Mouse (Mus musculus): Measurements from ENCODE around the gene Clybl. TPM values are rescaled to one million over a fixed set of nuclear protein-coding genes. Genes with fewer than 3 reads are reported as not detected.
A peak's percentile ranks its signal among the peaks of the same experiment; 100 is the strongest.

The Clybl gene
- polyA plus RNA-seq, 1 experiment from 2014 or later, result 27.9 TPM

GRCm38 (mm10) chr14:122183974-122184373, 2.5 kb downstream of the Clybl start:
- 88% methylated on average over 11 of the region's 11 CpGs for WGBS
- H3K9ac ChIP-seq (ENCODE audit: low read length), result no peak overlapping the region
- DNase-seq (ENCODE audit: low spot score) (no peak), ATAC-seq (ENCODE audit: insufficient number of reproducible peaks, low FRiP score, low TSS enrichment, low read depth) (no peak)
- H3K4me3 ChIP-seq (ENCODE audit: low read depth, low read length), result no peak overlapping the region
- H3K27ac ChIP-seq (replicated peaks; ENCODE audit: low read depth, low read length), result no peak overlapping the region
- no peaks in the 10 kb centered on the region for H3K9me3 ChIP-seq (ENCODE audit: control insufficient read depth, low read length)
- H3K27me3 ChIP-seq (ENCODE audit: control insufficient read depth, insufficient read depth, low read length), result no peaks in the 10 kb centered on the region
- no peak overlapping the region for H3K4me2 ChIP-seq (ENCODE audit: low read depth, severe bottlenecking)
- H3K36me3 ChIP-seq (ENCODE audit: control insufficient read depth, insufficient read depth, low read length), result no peaks in the 10 kb centered on the region
- 0 out of 2 replicates have a peak, but pooled peaks cover 3% of the 10 kb centered on the region for H3K4me1 ChIP-seq (ENCODE audit: control insufficient read depth, insufficient read depth, low read length)

GRCm38 (mm10) chr14:122188250-122188649, 6.7 kb downstream of the Clybl start:
- 64% methylated on average over 5 of the region's 5 CpGs for WGBS
- Histone ChIP-seq H3K27ac (replicated peaks; ENCODE audit: low read depth, low read length) (no peak overlapping the region), H3K4me1 (ENCODE audit: control insufficient read depth, insufficient read depth, low read length) (no peaks in the 10 kb centered on the region), H3K27me3 (ENCODE audit: control insufficient read depth, insufficient read depth, low read length) (no peaks in the 10 kb centered on the region), H3K4me2 (ENCODE audit: low read depth, severe bottlenecking) (no peak overlapping the region), H3K36me3 (ENCODE audit: control insufficient read depth, insufficient read depth, low read length) (no peaks in the 10 kb centered on the region), H3K9ac (ENCODE audit: low read length) (no peak overlapping the region), H3K9me3 (ENCODE audit: control insufficient read depth, low read length) (no peaks in the 10 kb centered on the region), H3K4me3 (ENCODE audit: low read depth, low read length) (no peak overlapping the region)
- ATAC-seq (ENCODE audit: insufficient number of reproducible peaks, low FRiP score, low TSS enrichment, low read depth) (no peak), DNase-seq (ENCODE audit: low spot score) (no peak)

GRCm38 (mm10) chr14:122189901-122190300, 8.4 kb downstream of the Clybl start:
- DNase-seq (ENCODE audit: low spot score), result no peak
- 85% methylated on average over 5 of the region's 5 CpGs for WGBS
- no peaks in the 10 kb centered on the region for H3K27me3 ChIP-seq (ENCODE audit: control insufficient read depth, insufficient read depth, low read length)
- H3K36me3 ChIP-seq (ENCODE audit: control insufficient read depth, insufficient read depth, low read length), result no peaks in the 10 kb centered on the region
- H3K4me3 ChIP-seq (ENCODE audit: low read depth, low read length), result no peak overlapping the region
- H3K9me3 ChIP-seq (ENCODE audit: control insufficient read depth, low read length), result no peaks in the 10 kb centered on the region
- no peak overlapping the region for H3K9ac ChIP-seq (ENCODE audit: low read length)
- no peaks in the 10 kb centered on the region for H3K4me1 ChIP-seq (ENCODE audit: control insufficient read depth, insufficient read depth, low read length)
- H3K27ac ChIP-seq (replicated peaks; ENCODE audit: low read depth, low read length), result no peak overlapping the region
- ATAC-seq (ENCODE audit: insufficient number of reproducible peaks, low FRiP score, low TSS enrichment, low read depth), result no peak
- no peak overlapping the region for H3K4me2 ChIP-seq (ENCODE audit: low read depth, severe bottlenecking)

GRCm38 (mm10) chr14:122190527-122190926, 9.0 kb downstream of the Clybl start:
- Histone ChIP-seq H3K9ac (ENCODE audit: low read length) (no peak overlapping the region), H3K4me1 (ENCODE audit: control insufficient read depth, insufficient read depth, low read length) (no peaks in the 10 kb centered on the region), H3K4me3 (ENCODE audit: low read depth, low read length) (no peak overlapping the region), H3K36me3 (ENCODE audit: control insufficient read depth, insufficient read depth, low read length) (no peaks in the 10 kb centered on the region), H3K27me3 (ENCODE audit: control insufficient read depth, insufficient read depth, low read length) (no peaks in the 10 kb centered on the region), H3K27ac (replicated peaks; ENCODE audit: low read depth, low read length) (no peak overlapping the region), H3K9me3 (ENCODE audit: control insufficient read depth, low read length) (no peaks in the 10 kb centered on the region), H3K4me2 (ENCODE audit: low read depth, severe bottlenecking) (no peak overlapping the region)
- ATAC-seq (ENCODE audit: insufficient number of reproducible peaks, low FRiP score, low TSS enrichment, low read depth) (no peak), DNase-seq (ENCODE audit: low spot score) (no peak)
- 26% methylated on average over 2 of the region's 2 CpGs for WGBS

GRCm38 (mm10) chr14:122190941-122191510, 9.5 kb downstream of the Clybl start:
- Histone ChIP-seq H3K36me3 (ENCODE audit: control insufficient read depth, insufficient read depth, low read length) (no peaks in the 10 kb centered on the region), H3K27ac (replicated peaks; ENCODE audit: low read depth, low read length) (no peak overlapping the region), H3K4me2 (ENCODE audit: low read depth, severe bottlenecking) (no peak overlapping the region), H3K9ac (ENCODE audit: low read length) (no peak overlapping the region), H3K4me3 (ENCODE audit: low read depth, low read length) (no peak overlapping the region), H3K4me1 (ENCODE audit: control insufficient read depth, insufficient read depth, low read length) (no peaks in the 10 kb centered on the region), H3K27me3 (ENCODE audit: control insufficient read depth, insufficient read depth, low read length) (no peaks in the 10 kb centered on the region), H3K9me3 (ENCODE audit: control insufficient read depth, low read length) (no peaks in the 10 kb centered on the region)
- ATAC-seq (ENCODE audit: insufficient number of reproducible peaks, low FRiP score, low TSS enrichment, low read depth), result 0 out of 2 replicates have a peak, but pooled peaks have one; percentile 37
- DNase-seq (ENCODE audit: low spot score), result peak; percentile 90
- 18% methylated on average over 7 of the region's 7 CpGs for WGBS

GRCm38 (mm10) chr14:122194630-122195029, 13.1 kb downstream of the Clybl start:
- no peak for DNase-seq (ENCODE audit: low spot score)
- Histone ChIP-seq H3K27me3 (ENCODE audit: control insufficient read depth, insufficient read depth, low read length) (no peaks in the 10 kb centered on the region), H3K4me1 (ENCODE audit: control insufficient read depth, insufficient read depth, low read length) (peaks cover 2% of the 10 kb centered on the region), H3K4me3 (ENCODE audit: low read depth, low read length) (no peak overlapping the region), H3K9ac (ENCODE audit: low read length) (no peak overlapping the region), H3K9me3 (ENCODE audit: control insufficient read depth, low read length) (peaks cover 3% of the 10 kb centered on the region; the same call in 1 of the 2 replicates), H3K4me2 (ENCODE audit: low read depth, severe bottlenecking) (no peak overlapping the region), H3K27ac (replicated peaks; ENCODE audit: low read depth, low read length) (no peak overlapping the region), H3K36me3 (ENCODE audit: control insufficient read depth, insufficient read depth, low read length) (no peaks in the 10 kb centered on the region)
- WGBS, result 96% methylated on average over 8 of the region's 8 CpGs
- ATAC-seq (ENCODE audit: insufficient number of reproducible peaks, low FRiP score, low TSS enrichment, low read depth), result no peak

GRCm38 (mm10) chr14:122196851-122197250, 15.3 kb downstream of the Clybl start:
- no peak overlapping the region for H3K4me2 ChIP-seq (ENCODE audit: low read depth, severe bottlenecking)
- H3K9me3 ChIP-seq (ENCODE audit: control insufficient read depth, low read length), result peaks cover 3% of the 10 kb centered on the region; the same call in 1 of the 2 replicates
- no peak for ATAC-seq (ENCODE audit: insufficient number of reproducible peaks, low FRiP score, low TSS enrichment, low read depth)
- H3K4me3 ChIP-seq (ENCODE audit: low read depth, low read length), result no peak overlapping the region
- H3K27me3 ChIP-seq (ENCODE audit: control insufficient read depth, insufficient read depth, low read length), result no peaks in the 10 kb centered on the region
- 89% methylated on average over 6 of the region's 6 CpGs for WGBS
- H3K27ac ChIP-seq (replicated peaks; ENCODE audit: low read depth, low read length), result no peak overlapping the region
- peaks cover 16% of the 10 kb centered on the region for H3K4me1 ChIP-seq (ENCODE audit: control insufficient read depth, insufficient read depth, low read length)
- no peak overlapping the region for H3K9ac ChIP-seq (ENCODE audit: low read length)
- no peaks in the 10 kb centered on the region for H3K36me3 ChIP-seq (ENCODE audit: control insufficient read depth, insufficient read depth, low read length)
- DNase-seq (ENCODE audit: low spot score), result no peak

- H3K9ac ChIP-seq (ENCODE audit: low read length), result no peak overlapping the region
- ATAC-seq (ENCODE audit: insufficient number of reproducible peaks, low FRiP score, low TSS enrichment, low read depth), result peak; percentile 65
- H3K27me3 ChIP-seq (ENCODE audit: control insufficient read depth, insufficient read depth, low read length), result no peaks in the 10 kb centered on the region
- H3K4me1 ChIP-seq (ENCODE audit: control insufficient read depth, insufficient read depth, low read length), result peaks cover 20% of the 10 kb centered on the region
- peak overlapping the region; percentile 24 for H3K4me2 ChIP-seq (ENCODE audit: low read depth, severe bottlenecking)
- no peak overlapping the region for H3K4me3 ChIP-seq (ENCODE audit: low read depth, low read length)
- H3K36me3 ChIP-seq (ENCODE audit: control insufficient read depth, insufficient read depth, low read length), result no peaks in the 10 kb centered on the region
- DNase-seq (ENCODE audit: low spot score), result peak; percentile 72
- 14% methylated on average over 14 of the region's 14 CpGs for WGBS
- peak overlapping the region; percentile 76 for H3K27ac ChIP-seq (replicated peaks; ENCODE audit: low read depth, low read length)
- peaks cover 3% of the 10 kb centered on the region; the same call in 1 of the 2 replicates for H3K9me3 ChIP-seq (ENCODE audit: control insufficient read depth, low read length)
These were observed 18.9 kb downstream of the Clybl start for GRCm38 (mm10) chr14:122200247-122200885.

All from limb, embryonic 11.5 days (tissue).